Mouse (Mus musculus) CH12.LX (cell line): ENCODE data around the gene Car4. TPM values are rescaled to one million over a fixed set of nuclear protein-coding genes. Genes with fewer than 3 reads are reported as not detected.

Source experiments
- DNase-seq: peaks from one replicate; pipeline ENCODE4 v3.0.0-alpha.2; 2013; ENCODE audit errors: extremely low read depth
- H3K27ac ChIP-seq: 2 replicates; pipeline ENCODE4 v1.5.1; 2012; ENCODE audit warnings: low read depth, mild to moderate bottlenecking, control low read depth, moderate library complexity; ENCODE audit not compliant: insufficient read depth
- H3K27me3 ChIP-seq: replicated peaks from 2 replicates; pipeline ENCODE3; 2012; ENCODE audit warnings: inconsistent platforms
- H3K36me3 ChIP-seq, 2 experiments: replicated peaks in 1 of 2; 2 replicates each; pipeline versions ENCODE3 to v1.6.1; 2012; ENCODE audit warnings: inconsistent platforms in 1 of 2, low read length in 1 of 2, mild to moderate bottlenecking in 1 of 2, mixed read lengths in 1 of 2, moderate library complexity in 1 of 2; ENCODE audit not compliant: control insufficient read depth in 1 of 2, insufficient read depth in 1 of 2
- H3K4me1 ChIP-seq, 2 experiments: 2 replicates each; pipeline ENCODE4 v1.6.1; 2012; ENCODE audit warnings: inconsistent platforms in 1 of 2, moderate library complexity in 1 of 2; ENCODE audit not compliant: insufficient read depth in 2 of 2, control insufficient read depth in 1 of 2
- H3K4me2 ChIP-seq: 2 replicates; pipeline ENCODE4 v1.6.1; 2012; ENCODE audit warnings: low read depth, mild to moderate bottlenecking, control low read depth; ENCODE audit not compliant: poor library complexity, insufficient read depth, severe bottlenecking
- H3K4me3 ChIP-seq, 3 experiments: fragments of 150-350 bp in 1 of 3; sonication (generic) in 1 of 3; replicated peaks in 1 of 3; 2 replicates each; pipeline versions ENCODE3 to v1.5.1; 2011 to 2012; ENCODE audit warnings: low read depth in 2 of 3, low read length in 2 of 3, mild to moderate bottlenecking in 2 of 3, moderate library complexity in 2 of 3, control low read depth in 1 of 3, improper control_type of control experiment in 1 of 3, inconsistent platforms in 1 of 3, mixed read lengths in 1 of 3; ENCODE audit not compliant: poor library complexity in 1 of 3
- H3K79me2 ChIP-seq: replicated peaks from 2 replicates; pipeline ENCODE4 v1.6.1; 2012; ENCODE audit warnings: mild to moderate bottlenecking, moderate library complexity; ENCODE audit not compliant: control insufficient read depth, poor library complexity, insufficient read depth, severe bottlenecking; ENCODE audit errors: extremely low read depth
- H3K9ac ChIP-seq: 2 replicates; pipeline ENCODE4 v1.6.1; 2012; ENCODE audit warnings: low read depth, mild to moderate bottlenecking, control low read depth, moderate library complexity; ENCODE audit not compliant: insufficient read depth
- H3K9me3 ChIP-seq: replicated peaks from 2 replicates; pipeline ENCODE3; 2012; ENCODE audit warnings: low read length, inconsistent platforms, mixed read lengths
- BHLHE40 ChIP-seq: IDR thresholded peaks from 2 replicates; pipeline ENCODE4 v1.6.1; 2011; ENCODE audit warnings: mild to moderate bottlenecking, low read depth, low read length, improper control_type of control experiment
- CHD1 ChIP-seq: IDR thresholded peaks from 2 replicates; pipeline ENCODE4 v1.6.1; 2012; ENCODE audit warnings: low read depth, low read length, improper control_type of control experiment, inconsistent platforms
- CHD2 ChIP-seq: IDR thresholded peaks from 2 replicates; pipeline ENCODE4 v1.6.1; 2011; ENCODE audit warnings: low read length, improper control_type of control experiment
- ELF1 ChIP-seq: IDR thresholded peaks from 2 replicates; pipeline ENCODE4 v1.6.1; 2014; ENCODE audit warnings: low read depth, mild to moderate bottlenecking, inconsistent platforms, low read length, improper control_type of control experiment
- ETS1 ChIP-seq: conservative IDR thresholded peaks from 2 replicates; pipeline ENCODE4 v1.6.1; 2012; ENCODE audit warnings: low read depth, mild to moderate bottlenecking, inconsistent platforms, low read length, improper control_type of control experiment, moderate library complexity
- JUN ChIP-seq: IDR thresholded peaks from 2 replicates; pipeline ENCODE4 v1.6.1; 2011; ENCODE audit warnings: low read depth, mild to moderate bottlenecking, low read length, improper control_type of control experiment, moderate library complexity; ENCODE audit not compliant: insufficient read depth
- JUND ChIP-seq: conservative IDR thresholded peaks from 2 replicates; pipeline ENCODE4 v1.6.1; 2011; ENCODE audit warnings: low read depth, low read length, improper control_type of control experiment
- MAFK ChIP-seq: IDR thresholded peaks from 2 replicates; pipeline ENCODE4 v1.6.1; 2011; ENCODE audit warnings: low read length, improper control_type of control experiment; ENCODE audit not compliant: insufficient replicate concordance
- MAX ChIP-seq: IDR thresholded peaks from 2 replicates; pipeline ENCODE4 v1.6.1; 2011; ENCODE audit warnings: low read length, improper control_type of control experiment
- MXI1 ChIP-seq: IDR thresholded peaks from 2 replicates; pipeline ENCODE4 v1.6.1; 2011; ENCODE audit warnings: mild to moderate bottlenecking, low read depth, low read length, improper control_type of control experiment
- MYC ChIP-seq: IDR thresholded peaks from 2 replicates; pipeline ENCODE4 v1.6.1; 2011; ENCODE audit warnings: low read depth, mild to moderate bottlenecking, improper control_type of control experiment, low read length
- NELFE ChIP-seq: IDR thresholded peaks from 2 replicates; pipeline ENCODE4 v1.6.1; 2011; ENCODE audit warnings: low read depth, low read length, improper control_type of control experiment
- RAD21 ChIP-seq: IDR thresholded peaks from 2 replicates; pipeline ENCODE4 v1.6.1; 2011; ENCODE audit warnings: low read depth, mild to moderate bottlenecking, low read length, improper control_type of control experiment, moderate library complexity
- SIN3A ChIP-seq: IDR thresholded peaks from 2 replicates; pipeline ENCODE4 v1.6.1; 2012; ENCODE audit warnings: low read length, improper control_type of control experiment, inconsistent platforms
- TBP ChIP-seq: conservative IDR thresholded peaks from 2 replicates; pipeline ENCODE4 v1.6.1; 2011; ENCODE audit warnings: low read depth, low read length, improper control_type of control experiment
- TCF12 ChIP-seq: IDR thresholded peaks from 2 replicates; pipeline ENCODE4 v1.6.1; 2014; ENCODE audit warnings: low read depth, mild to moderate bottlenecking, inconsistent platforms, low read length, improper control_type of control experiment
- UBTF ChIP-seq: IDR thresholded peaks from 2 replicates; pipeline ENCODE4 v1.6.1; 2012; ENCODE audit warnings: low read depth, mild to moderate bottlenecking, inconsistent platforms, low read length, improper control_type of control experiment, moderate library complexity
- USF2 ChIP-seq: conservative IDR thresholded peaks from 2 replicates; pipeline ENCODE4 v1.6.1; 2011; ENCODE audit warnings: low read depth, low read length, improper control_type of control experiment
- ZC3H11A ChIP-seq: IDR thresholded peaks from 2 replicates; pipeline ENCODE4 v1.6.1; 2012; ENCODE audit warnings: low read depth, mild to moderate bottlenecking, inconsistent platforms, low read length, improper control_type of control experiment
- ZNF384 ChIP-seq: IDR thresholded peaks from 2 replicates; pipeline ENCODE4 v1.6.1; 2012; ENCODE audit warnings: low read depth, low read length, improper control_type of control experiment, inconsistent platforms
- dilution Hi-C: fragments of 300-500 bp; cut with MboI; formaldehyde crosslinking; loops from 2 replicates; pipeline ENCODE4 v1.14.3; 2020; ENCODE audit warnings: low sequenced_read_pairs; ENCODE audit not compliant: extremely low pct_unique_long_range_greater_than_20kb, extremely low pct_ligation_motif_present
- in situ Hi-C: fragments of 300-500 bp; cut with MboI; formaldehyde crosslinking; loops from 3 replicates; pipeline ENCODE4 v1.14.3; 2019; ENCODE audit warnings: low sequenced_read_pairs, low pct_ligation_motif_present, low pct_unique_long_range_greater_than_20kb, mixed read lengths
- polyA plus RNA-seq: library from polyadenylated mRNA; unstranded; fragments of >175 nt; gene quantifications from 2 replicates; pipeline ENCODE4 v1.2.1, GENCODE M21; 2012; ENCODE audit warnings: low read depth; ENCODE audit not compliant: insufficient read length
- total RNA-seq, 2 experiments: library from RNA; depleted of rRNA; stranded (reverse); fragments of 300-350 nt in 1 of 2; fragments of >200 nt in 1 of 2; gene quantifications; 2 replicates each; pipeline ENCODE4 v1.2.3; 2012 to 2014

The Car4 gene
- total and polyA plus RNA-seq, 3 experiments, result not detected

DNA sequence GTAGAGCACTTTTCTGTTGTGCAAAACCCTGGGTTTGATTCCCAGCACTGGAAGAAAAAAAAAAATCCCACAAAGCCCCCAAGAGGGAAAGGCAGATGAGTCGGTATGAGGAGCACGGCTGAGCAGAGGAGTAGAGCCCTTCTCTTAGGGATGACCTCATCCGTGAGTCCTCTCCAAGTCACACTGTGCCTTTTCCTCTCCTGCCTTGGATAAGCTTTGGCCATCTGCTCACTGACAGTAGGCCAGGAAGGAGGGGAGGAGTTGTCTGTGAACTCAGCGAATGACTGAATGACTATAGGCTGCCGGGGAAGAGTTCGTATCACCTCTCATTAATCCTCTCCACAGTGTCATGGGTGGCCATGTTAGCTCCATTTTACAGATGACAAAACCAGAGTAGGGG, 3.2 kb downstream of the Car4 start:
- Histone ChIP-seq H3K4me1 (0 out of 4 replicates have a peak, but pooled peaks cover 0 to 3% of the 10 kb centered on the region in 2 experiments), H3K9ac (no peak overlapping the region), H3K4me3 (no peak overlapping the region), H3K27ac (no peak overlapping the region), H3K4me2 (no peak overlapping the region), H3K27me3 (peaks cover 95% of the 10 kb centered on the region), H3K79me2 (no peaks in the 10 kb centered on the region), H3K36me3 (no peaks in the 10 kb centered on the region), H3K9me3 (no peaks in the 10 kb centered on the region)
- TF ChIP-seq ETS1 (no peak), SIN3A (no peak), CHD2 (no peak), MXI1 (no peak), MAFK (no peak)
- no peak for DNase-seq
- in situ Hi-C loops (no loop called here), dilution Hi-C loops (no loop called here)

DNA sequence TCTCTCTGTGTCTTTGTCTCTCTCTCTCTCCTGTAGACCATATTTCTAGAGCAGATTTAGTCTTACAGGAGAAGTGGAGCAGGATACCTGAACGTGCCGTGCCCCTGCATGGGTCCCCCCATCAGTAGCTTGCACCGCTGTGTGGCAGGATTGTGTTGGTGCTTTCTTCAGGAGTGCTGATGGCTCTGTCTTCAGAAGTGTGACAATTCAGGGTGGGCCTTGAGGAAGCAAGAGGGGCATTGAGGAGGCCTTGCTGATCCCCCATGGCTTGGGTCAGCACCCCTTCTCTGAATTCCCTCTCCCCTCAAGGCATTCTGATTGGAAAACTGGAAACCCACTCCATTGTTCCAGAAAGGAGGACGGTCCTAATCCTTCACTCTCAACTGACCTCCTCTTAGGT, 4.0 kb downstream of the Car4 start:
- Histone ChIP-seq H3K4me1 (0 out of 4 replicates have a peak, but pooled peaks cover 0 to 3% of the 10 kb centered on the region in 2 experiments), H3K9me3 (no peaks in the 10 kb centered on the region), H3K79me2 (no peaks in the 10 kb centered on the region), H3K4me3 (no peak overlapping the region), H3K4me2 (no peak overlapping the region), H3K36me3 (no peaks in the 10 kb centered on the region), H3K27me3 (peaks cover 91% of the 10 kb centered on the region), H3K9ac (no peak overlapping the region), H3K27ac (no peak overlapping the region)
- in situ Hi-C loops (no loop called here), dilution Hi-C loops (no loop called here)
- no peak for DNase-seq
- TF ChIP-seq BHLHE40, result no peak
- no peak for TF ChIP-seq MAFK
- no peak for TF ChIP-seq UBTF
- TF ChIP-seq CHD2, result no peak
- TF ChIP-seq ETS1, result no peak

DNA sequence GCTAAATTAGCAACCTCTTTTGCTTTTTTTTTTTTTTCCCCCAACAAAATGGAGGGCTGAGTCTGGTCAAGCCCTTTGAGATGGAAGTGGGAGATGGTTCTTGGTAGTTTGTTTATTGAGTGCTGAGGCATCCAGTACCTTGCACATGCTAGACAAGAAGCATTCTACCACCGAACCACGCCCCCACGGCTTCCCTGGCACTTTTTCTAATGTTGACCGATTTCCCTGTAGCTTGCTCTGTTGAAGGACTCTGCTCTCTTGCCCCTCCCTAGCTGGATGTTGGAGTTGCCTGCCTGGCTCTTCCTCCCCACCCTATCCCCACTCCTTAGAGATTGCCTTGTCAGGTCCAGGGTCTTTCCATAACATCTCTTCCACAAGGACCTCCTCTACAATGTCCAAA, 5.0 kb downstream of the Car4 start:
- Histone ChIP-seq H3K4me3 (no peak overlapping the region), H3K9me3 (no peaks in the 10 kb centered on the region), H3K9ac (no peak overlapping the region), H3K79me2 (no peaks in the 10 kb centered on the region), H3K4me2 (no peak overlapping the region), H3K27me3 (peaks cover 83% of the 10 kb centered on the region), H3K36me3 (no peaks in the 10 kb centered on the region)
- dilution Hi-C loops, result no loop called here
- TF ChIP-seq ELF1 (no peak), ZC3H11A (no peak), MAX (no peak), CHD1 (no peak), NELFE (no peak), TCF12 (no peak), USF2 (no peak), TBP (no peak), ZNF384 (no peak), JUND (no peak), MXI1 (no peak), RAD21 (no peak), MYC (no peak), JUN (no peak)
- TF ChIP-seq, all 38 proteins: peak for 0
- in situ Hi-C loops, result no loop called here
- Histone ChIP-seq H3K27ac (no peak overlapping the region), H3K4me1 (peaks cover 2 to 3% of the 10 kb centered on the region in 2 experiments; a peak in 1 of 4 replicates)
- DNase-seq, result no peak
